Mouse (Mus musculus) C3H10T1/2 (cell line): ENCODE data around the gene Gpha2. TPM values are rescaled to one million over a fixed set of nuclear protein-coding genes. Genes with fewer than 3 reads are reported as not detected.

Source experiments
- polyA plus RNA-seq, 2 experiments: library from polyadenylated mRNA; unstranded; fragments of >200 nt; fragmentation: generic; extraction: Trizol; gene quantifications; one replicate each; pipeline ENCODE4 v1.2.1; 2012; ENCODE audit warnings: missing spikeins in 2 of 2

The Gpha2 gene
- polyA plus RNA-seq: 1 to 10 TPM in 1 of 2 experiments, under 1 TPM in 1; 0.33 to 3.6 TPM

DNA sequence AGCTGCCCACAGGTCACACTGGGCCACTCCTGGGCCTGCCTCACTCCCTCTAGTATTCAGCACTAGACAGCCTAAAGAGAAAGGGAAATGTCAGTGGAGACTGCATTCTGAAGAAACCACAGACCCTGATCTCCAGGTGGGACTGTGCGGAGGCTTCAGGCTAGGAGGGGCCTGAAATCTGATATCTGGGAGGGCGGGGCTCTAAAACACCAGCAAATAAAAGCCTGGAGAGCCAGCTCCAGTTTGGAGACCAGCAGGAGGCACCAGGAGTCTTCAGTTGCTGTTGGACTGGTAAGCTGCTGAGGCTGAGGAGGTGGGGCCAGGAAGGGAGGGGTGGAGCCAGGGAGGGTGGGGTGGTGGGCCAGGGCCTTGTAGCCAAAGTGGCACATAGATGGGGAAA, at the start of gene Gpha2:
Gene Gpha2 (plus strand): TSS at position 246 of the 400 bp plus-strand sequence.

DNA sequence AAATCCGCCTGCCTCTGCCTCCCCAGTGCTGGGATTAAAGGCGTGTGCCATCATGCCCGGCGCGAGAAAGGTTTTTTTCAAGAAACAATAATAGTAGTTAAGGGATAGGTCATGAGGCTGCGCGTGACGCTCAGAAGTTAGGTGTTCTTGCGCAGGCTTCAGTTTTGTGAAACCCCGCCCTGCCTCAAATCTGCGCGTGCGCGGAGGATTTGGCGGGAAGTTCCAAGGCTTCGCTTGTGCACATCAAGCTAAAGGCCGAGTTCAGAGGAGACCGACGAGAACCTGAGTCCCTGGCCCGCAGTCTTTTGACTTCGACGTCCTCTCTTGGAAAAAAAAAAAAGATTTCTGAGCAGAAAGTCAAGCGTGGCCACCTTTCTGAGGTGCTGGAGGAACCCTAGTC, 42.0 kb upstream of the Gpha2 start, which contains the start of gene Majin:
Gene Majin (plus strand): TSS at position 258 of the 400 bp plus-strand sequence.

DNA sequence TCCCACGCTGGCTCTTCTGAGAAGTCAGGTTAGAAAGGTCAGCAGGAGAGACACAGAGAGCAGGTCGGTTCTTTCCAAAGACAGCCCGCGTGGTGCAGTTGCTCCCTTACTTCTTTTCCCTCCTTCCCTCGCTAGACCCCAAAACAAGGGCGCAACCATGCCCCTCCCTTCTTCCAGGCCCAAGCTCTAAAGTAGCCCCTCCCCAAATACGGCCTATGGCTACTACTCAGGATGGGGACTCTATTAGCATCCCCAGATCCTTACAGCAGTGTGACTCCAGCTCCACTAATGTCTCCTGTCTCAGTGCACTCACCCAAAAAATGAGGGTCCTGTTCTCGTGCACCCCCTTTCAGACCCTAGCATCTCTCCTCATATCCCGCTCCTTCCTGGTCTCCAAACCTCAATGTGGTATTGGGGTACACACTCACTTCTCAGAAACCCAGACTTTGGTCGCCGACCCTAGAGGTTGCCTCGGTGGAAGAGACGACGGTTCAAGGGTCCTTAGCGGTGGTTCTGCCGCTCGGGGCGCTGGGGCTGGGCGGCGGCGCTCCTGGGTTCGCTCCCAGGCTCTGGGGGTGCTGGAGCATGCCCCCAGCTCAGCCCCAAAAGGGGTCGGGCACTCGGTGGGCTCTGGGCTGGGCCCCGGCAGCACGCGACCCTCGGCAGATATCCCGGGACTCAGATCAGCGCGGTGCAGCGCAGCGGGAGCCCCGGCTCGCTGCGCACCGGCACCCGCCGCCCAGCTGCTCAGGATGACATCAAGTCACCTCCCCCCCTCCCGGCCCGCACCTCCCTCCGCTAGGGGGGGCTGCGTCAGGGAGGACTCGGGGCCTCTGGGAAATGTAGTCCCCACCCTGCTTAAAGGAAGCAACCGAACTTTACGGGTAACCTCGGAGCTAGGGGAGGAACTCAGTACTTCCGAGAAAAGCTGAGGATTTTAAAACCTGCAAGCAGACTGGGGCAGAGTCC, 9.2 kb downstream of the Gpha2 start, which contains the start of gene Ppp2r5b:
Gene Ppp2r5b (minus strand): TSS at position 789 of the 969 bp plus-strand sequence.

DNA sequence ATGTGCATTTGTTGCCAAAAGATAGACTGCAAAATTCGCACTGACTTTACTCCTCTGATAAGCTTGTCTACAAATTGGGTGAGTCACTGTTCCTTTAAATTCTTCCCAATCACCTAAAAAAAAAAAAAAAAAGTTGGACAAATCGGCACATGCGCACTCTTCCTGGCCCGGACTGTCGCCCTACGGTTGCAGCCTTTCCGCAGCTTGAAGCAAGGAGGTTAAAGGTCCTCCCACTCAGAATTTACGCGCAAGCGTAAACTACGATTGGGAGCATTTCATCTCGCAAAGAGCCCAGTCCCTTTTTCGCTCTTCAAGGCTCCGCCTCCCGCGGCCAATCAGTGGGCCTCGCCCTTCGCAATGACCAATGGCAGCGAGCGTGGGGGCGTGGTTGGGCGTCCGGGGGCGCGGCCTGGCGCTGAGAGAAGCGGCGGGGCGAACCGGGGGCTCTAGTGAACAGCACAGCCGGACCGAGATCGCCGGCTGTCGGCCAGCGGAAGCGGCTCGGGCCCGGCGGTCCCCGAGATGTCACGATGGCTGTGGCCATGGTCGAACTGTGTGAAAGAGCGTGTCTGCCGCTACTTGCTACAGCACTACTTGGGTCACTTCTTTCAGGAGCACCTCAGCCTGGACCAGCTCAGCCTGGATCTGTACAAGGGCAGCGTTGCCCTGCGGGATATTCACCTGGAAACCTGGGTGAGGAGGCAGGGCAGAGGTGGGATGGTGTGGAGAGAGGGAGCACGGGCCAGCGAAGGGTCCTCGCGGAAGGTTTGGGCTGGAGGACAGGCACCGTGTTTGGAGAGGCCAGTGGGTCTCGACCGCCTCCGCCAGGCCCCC, 15.3 kb downstream of the Gpha2 start, which contains the start of gene Atg2a:
Gene Atg2a (plus strand): TSS at position 395 of the 834 bp plus-strand sequence.

DNA sequence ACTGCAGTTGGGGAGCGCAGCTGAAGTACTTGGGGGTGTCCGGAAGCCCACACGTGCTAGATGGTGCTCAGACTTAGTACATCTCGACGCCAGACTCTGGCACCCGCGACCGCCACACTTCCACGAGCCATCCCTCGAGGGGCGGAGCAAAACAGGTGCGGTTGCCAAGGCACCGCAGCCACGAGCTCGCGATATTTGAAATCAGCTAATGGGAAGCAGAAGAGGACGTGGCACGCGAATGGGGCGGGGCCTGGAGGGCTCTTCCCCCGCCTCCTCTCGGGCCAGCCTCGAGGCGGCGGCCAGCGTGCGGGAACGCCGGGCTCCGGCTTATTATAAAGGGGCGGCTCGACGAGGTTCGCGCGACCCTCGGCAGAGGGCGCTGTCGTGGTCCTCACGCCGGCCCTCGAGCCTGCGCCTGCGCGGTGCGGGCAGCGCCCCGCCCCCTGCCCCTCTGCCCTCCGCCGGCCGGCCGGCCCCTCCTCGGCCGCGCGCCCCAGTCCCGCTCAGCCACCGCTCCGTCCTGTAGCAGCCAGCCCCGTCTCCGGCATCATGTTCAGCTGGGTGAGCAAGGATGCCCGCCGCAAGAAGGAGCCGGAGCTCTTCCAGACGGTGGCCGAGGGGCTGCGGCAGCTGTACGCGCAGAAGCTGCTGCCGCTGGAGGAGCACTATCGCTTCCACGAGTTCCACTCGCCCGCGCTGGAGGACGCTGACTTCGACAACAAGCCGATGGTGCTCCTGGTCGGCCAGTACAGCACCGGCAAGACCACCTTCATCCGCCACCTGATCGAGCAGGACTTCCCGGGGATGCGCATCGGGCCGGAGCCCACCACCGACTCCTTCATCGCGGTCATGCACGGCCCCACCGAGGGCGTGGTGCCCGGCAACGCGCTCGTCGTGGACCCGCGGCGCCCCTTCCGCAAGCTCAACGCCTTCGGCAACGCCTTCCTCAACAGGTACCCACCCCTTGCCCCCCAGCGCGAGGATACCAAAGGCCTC, 50.5 kb downstream of the Gpha2 start, which contains the start of gene Ehd1:
Gene Ehd1 (plus strand): TSS at position 300 of the 996 bp plus-strand sequence.

Other genes starting within 250 kb of the Gpha2 start
- gene Slc22a20, start 240.2 kb upstream of the Gpha2 start, polyA plus RNA-seq: under 1 TPM in 1 of 2 experiments, not detected in 1; 0.05 TPM
- 100 to 1,000 TPM in 1 of 2 experiments, 10 to 100 TPM in 1; 54.3 to 106 TPM for gene Capn1, start 210.5 kb upstream of the Gpha2 start, polyA plus RNA-seq
- gene Syvn1, start 179.8 kb upstream of the Gpha2 start, polyA plus RNA-seq: 10 to 100 TPM in 1 of 2 experiments, 1 to 10 TPM in 1; 8.1 to 37.0 TPM
- 10 to 100 TPM; 53.0 to 53.6 TPM for gene Mrpl49, start 168.6 kb upstream of the Gpha2 start, polyA plus RNA-seq
- 1,000 to 10,000 TPM; 3,123 to 6,609 TPM for gene Fau, start 168.5 kb upstream of the Gpha2 start, polyA plus RNA-seq
- gene Znhit2, start 165.2 kb upstream of the Gpha2 start, polyA plus RNA-seq: 10 to 100 TPM; 47.8 to 81.5 TPM
- 10 to 100 TPM; 13.4 to 34.1 TPM for gene Tm7sf2, start 158.0 kb upstream of the Gpha2 start, polyA plus RNA-seq
- 10 to 100 TPM; 86.8 to 98.3 TPM for gene Vps51, start 149.1 kb upstream of the Gpha2 start, polyA plus RNA-seq
- gene Tmem262, start 146.3 kb upstream of the Gpha2 start, polyA plus RNA-seq: not detected
- gene Gm28374, start 144.1 kb upstream of the Gpha2 start, polyA plus RNA-seq: 1 to 10 TPM in 1 of 2 experiments, under 1 TPM in 1; 0.12 to 1.5 TPM
- 100 to 1,000 TPM in 1 of 2 experiments, 10 to 100 TPM in 1; 97.2 to 129 TPM for gene Zfpl1, start 141.4 kb upstream of the Gpha2 start, polyA plus RNA-seq
- 10 to 100 TPM; 22.1 to 36.7 TPM for gene Cdca5, start 141.4 kb upstream of the Gpha2 start, polyA plus RNA-seq
- gene AC131692.1, start 132.0 kb upstream of the Gpha2 start, polyA plus RNA-seq: under 1 TPM; 0.25 to 0.46 TPM
- gene Naaladl1, start 120.6 kb upstream of the Gpha2 start, polyA plus RNA-seq: under 1 TPM; 0.07 to 0.28 TPM
- gene Sac3d1, start 107.7 kb upstream of the Gpha2 start, polyA plus RNA-seq: 10 to 100 TPM; 28.4 to 46.8 TPM
- 10 to 100 TPM; 17.1 to 34.0 TPM for gene Snx15, start 98.1 kb upstream of the Gpha2 start, polyA plus RNA-seq
- gene Batf2, start 85.4 kb upstream of the Gpha2 start, polyA plus RNA-seq: under 1 TPM in 1 of 2 experiments, not detected in 1; 0.14 TPM
- gene Arl2, start 84.8 kb upstream of the Gpha2 start, polyA plus RNA-seq: 100 to 1,000 TPM; 112 to 164 TPM
- not detected for gene Majin, start 42.0 kb upstream of the Gpha2 start, polyA plus RNA-seq
- gene Ppp2r5b, start 9.5 kb downstream of the Gpha2 start, polyA plus RNA-seq: 10 to 100 TPM; 11.0 to 23.1 TPM
- gene Atg2a, start 15.3 kb downstream of the Gpha2 start, polyA plus RNA-seq: 10 to 100 TPM; 10.8 to 22.6 TPM
- gene Ehd1, start 50.3 kb downstream of the Gpha2 start, polyA plus RNA-seq: 100 to 1,000 TPM; 138 to 139 TPM
- under 1 TPM; 0.04 to 0.26 TPM for gene Cdc42bpg, start 80.1 kb downstream of the Gpha2 start, polyA plus RNA-seq
- 10 to 100 TPM; 39.2 to 60.2 TPM for gene Men1, start 108.6 kb downstream of the Gpha2 start, polyA plus RNA-seq
- gene Map4k2, start 114.8 kb downstream of the Gpha2 start, polyA plus RNA-seq: 10 to 100 TPM in 1 of 2 experiments, 1 to 10 TPM in 1; 3.1 to 11.6 TPM
- gene Sf1, start 137.3 kb downstream of the Gpha2 start, polyA plus RNA-seq: 100 to 1,000 TPM in 1 of 2 experiments, 10 to 100 TPM in 1; 75.7 to 128 TPM
- 1 to 10 TPM in 1 of 2 experiments, under 1 TPM in 1; 0.06 to 3.8 TPM for gene Pygm, start 158.0 kb downstream of the Gpha2 start, polyA plus RNA-seq
- gene Rasgrp2, start 173.0 kb downstream of the Gpha2 start, polyA plus RNA-seq: 1 to 10 TPM in 1 of 2 experiments, under 1 TPM in 1; 0.01 to 2.2 TPM
- gene Nrxn2, start 192.4 kb downstream of the Gpha2 start, polyA plus RNA-seq: under 1 TPM; 0.51 to 0.53 TPM